Mouse (Mus musculus): ENCODE measurements at regions not wholly inside any gene's neighbourhood (a gene's known extent, or its start where the extent isn't known, plus 50 kb on each side); places are given as distances from the start of the nearest gene placed in this dataset.
A peak's percentile ranks its signal among the peaks of the same experiment; 100 is the strongest.

DNA sequence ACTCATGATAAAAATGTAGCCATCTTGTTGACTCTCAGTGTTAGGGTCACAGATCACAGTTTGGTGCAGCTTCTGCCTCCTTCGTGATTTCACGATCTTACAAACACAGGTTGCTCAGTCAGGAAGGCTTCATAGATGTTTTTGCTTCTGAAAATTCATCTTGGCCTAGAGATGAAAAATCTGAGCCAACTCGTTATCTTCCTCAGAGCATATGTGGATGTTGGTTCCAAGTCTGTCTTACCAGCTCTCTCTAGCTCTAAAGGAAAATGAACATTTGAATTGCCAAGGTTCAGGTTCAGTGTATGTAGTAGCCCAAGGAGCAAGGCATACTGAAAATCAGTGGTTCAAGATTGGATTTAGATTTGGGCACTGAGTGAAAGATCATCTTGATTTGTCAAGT, 485.9 kb upstream of the B3gat1 start:
- no peak for DNase-seq (ENCODE audit: low spot score in 2 of 2)

DNA sequence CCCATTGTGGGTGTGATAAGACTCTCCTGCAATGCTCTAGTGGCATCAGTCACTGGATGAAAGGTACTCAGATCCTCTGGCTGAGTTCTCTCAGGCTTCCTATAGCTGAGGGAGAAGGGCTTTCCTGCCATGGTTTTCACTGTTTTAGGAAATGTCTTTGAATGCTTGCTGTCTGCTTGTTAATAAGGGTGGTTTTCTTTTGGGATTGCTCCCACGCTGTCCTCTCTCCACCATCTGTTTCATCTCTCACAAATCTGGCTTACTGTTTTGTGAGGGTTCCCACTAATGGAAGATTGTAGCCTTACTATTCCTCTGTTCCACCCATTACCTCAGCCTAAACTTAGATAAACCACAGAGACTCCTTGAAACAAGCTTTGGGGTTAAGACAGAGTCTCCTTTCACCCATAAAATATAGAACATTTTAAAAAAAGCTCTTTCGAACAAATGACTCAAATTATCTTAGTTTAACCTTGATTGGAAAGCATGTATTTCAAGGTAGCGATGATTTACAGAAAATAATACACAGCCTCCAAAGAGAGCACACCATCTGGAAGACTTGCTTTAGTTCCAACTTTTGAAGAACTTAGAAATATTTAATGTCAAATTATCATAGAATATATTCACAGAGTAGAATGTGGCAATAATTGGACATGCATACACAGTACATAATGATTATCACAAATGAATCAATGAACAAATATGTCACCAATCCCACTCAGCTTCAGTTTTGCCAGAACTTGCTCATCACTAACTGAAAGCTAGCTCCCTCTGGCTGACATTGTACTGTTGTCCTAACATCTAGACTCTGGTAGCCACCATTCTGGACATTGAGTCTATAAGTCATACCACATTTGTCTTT, 468.4 kb upstream of the B3gat1 start:
- DNase-seq (ENCODE audit: low spot score in 2 of 2), result peak; percentile 52 to 76
